Mouse (Mus musculus): Measurements from ENCODE around the gene Tcirg1. TPM values are rescaled to one million over a fixed set of nuclear protein-coding genes. Genes with fewer than 3 reads are reported as not detected.

The Tcirg1 gene
- polyA plus RNA-seq, 1 experiment from 2014 or later: 29.7 TPM

DNA sequence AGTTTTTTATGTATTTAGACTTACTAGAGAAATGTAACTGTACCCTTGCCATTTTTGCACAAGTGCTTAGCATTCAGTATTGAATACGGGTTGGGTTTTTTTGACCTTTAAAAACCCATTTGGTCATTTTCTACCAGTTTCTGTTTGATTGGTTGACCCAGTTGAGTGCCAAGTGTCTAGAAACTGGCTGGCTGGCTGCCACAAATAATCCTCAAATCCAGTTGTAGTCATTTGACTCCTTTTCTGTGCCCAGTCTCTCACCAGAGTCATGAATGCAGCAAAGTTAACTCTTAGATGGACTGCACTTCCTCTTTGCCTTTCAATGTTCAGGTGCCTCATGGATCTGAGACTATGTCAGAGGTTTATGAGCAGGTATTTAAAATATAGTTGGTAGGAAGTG is 53.0 kb downstream of the Tcirg1 start:
- DNase-seq: peak; percentile 35
- Histone ChIP-seq H3K4me2 (ENCODE audit: low read depth, low read length) (peak overlapping the region; percentile 99), H3K36me3 (replicated peaks; ENCODE audit: insufficient read depth, low read length) (peaks cover 2% of the 10 kb centered on the region; the same call in 1 of the 2 replicates), H3K4me1 (ENCODE audit: insufficient read depth) (peaks cover 43% of the 10 kb centered on the region), H3K9me3 (ENCODE audit: low read length) (no peaks in the 10 kb centered on the region), H3K27me3 (ENCODE audit: insufficient read depth, low read length) (no peaks in the 10 kb centered on the region), H3K9ac (replicated peaks) (no peak overlapping the region), H3K4me3 (ENCODE audit: low read depth, low read length) (peak overlapping the region; percentile 82), H3K27ac (ENCODE audit: low read depth) (0 out of 2 replicates have a peak overlapping the region, but pooled peaks have one; percentile 0)
- 73% methylated on average over 1 of the region's 1 CpGs for WGBS (ENCODE audit: insufficient replicate concordance)
- ATAC-seq: no peak
- TF ChIP-seq EP300 (IDR thresholded peaks at IDR 0.05; ENCODE audit: low read depth): no peak
- no peak for TF ChIP-seq CTCF (IDR thresholded peaks at IDR 0.05; ENCODE audit: low read depth)

DNA sequence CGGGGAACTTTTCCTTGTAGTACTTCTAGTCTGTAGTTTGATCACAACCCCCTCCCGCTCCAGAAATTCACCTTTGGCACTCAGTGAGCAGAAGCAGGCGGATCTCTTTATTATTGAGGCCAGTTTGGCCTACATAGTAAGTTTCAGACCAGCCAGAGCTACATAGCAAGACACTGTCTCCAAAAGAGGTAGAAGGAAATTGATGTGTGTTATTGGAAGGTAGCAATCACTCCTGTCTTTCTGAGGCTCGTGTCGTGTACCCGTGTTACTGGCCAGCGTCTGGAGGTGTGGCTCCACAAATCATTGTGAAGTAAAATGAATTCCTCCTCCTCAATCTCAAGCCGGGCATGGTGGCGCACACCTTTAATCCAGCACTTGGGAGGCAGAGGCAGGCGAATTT is 53.8 kb downstream of the Tcirg1 start:
- Histone ChIP-seq H3K4me3 (ENCODE audit: low read depth, low read length) (peak overlapping the region; percentile 82), H3K27ac (ENCODE audit: low read depth) (0 out of 2 replicates have a peak overlapping the region, but pooled peaks have one; percentile 99), H3K36me3 (replicated peaks; ENCODE audit: insufficient read depth, low read length) (peaks cover 2% of the 10 kb centered on the region; the same call in 1 of the 2 replicates), H3K27me3 (ENCODE audit: insufficient read depth, low read length) (no peaks in the 10 kb centered on the region), H3K4me1 (ENCODE audit: insufficient read depth) (peaks cover 41% of the 10 kb centered on the region), H3K9me3 (ENCODE audit: low read length) (no peaks in the 10 kb centered on the region), H3K4me2 (ENCODE audit: low read depth, low read length) (peak overlapping the region; percentile 99), H3K9ac (replicated peaks) (0 out of 2 replicates have a peak overlapping the region, but pooled peaks have one; percentile 27)
- no peak for DNase-seq
- no peak for ATAC-seq
- TF ChIP-seq EP300 (IDR thresholded peaks at IDR 0.05; ENCODE audit: low read depth): no peak
- no peak for TF ChIP-seq CTCF (IDR thresholded peaks at IDR 0.05; ENCODE audit: low read depth)
- 75% methylated on average over 10 of the region's 10 CpGs for WGBS (ENCODE audit: insufficient replicate concordance)

DNA sequence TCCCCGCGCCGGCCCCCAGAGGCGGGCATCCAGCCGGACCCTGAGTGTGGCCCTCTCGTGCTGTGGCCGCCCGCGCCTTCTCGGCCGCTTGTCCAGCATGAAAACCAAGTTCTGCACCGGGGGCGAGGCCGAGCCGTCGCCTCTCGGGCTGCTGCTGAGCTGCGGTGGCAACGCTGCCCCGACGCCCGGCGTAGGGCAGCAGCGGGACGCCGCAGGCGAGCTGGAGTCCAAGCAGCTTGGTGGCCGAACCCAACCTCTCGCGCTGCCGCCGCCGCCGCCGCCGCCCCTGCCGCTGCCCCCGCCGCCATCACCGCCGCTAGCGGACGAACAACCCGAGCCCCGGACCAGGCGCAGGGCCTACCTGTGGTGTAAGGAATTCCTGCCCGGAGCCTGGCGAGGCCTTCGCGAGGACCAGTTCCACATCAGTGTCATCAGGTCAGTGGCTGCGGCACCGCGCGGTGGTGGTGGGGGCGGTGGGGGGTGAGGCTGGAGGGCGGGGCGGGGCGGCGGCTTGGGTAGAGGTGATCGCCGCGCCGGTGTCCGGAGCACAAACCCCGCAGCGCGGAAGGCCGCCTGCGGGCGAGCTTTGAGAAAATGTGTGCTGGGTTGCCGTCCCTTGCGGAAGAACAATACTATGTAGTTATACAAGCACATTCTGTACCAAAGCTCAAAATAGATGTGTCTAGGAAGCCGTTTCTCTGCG is 54.8 kb downstream of the Tcirg1 start:
- Histone ChIP-seq H3K36me3 (replicated peaks; ENCODE audit: insufficient read depth, low read length) (peaks cover 2% of the 10 kb centered on the region; the same call in 1 of the 2 replicates), H3K9me3 (ENCODE audit: low read length) (no peaks in the 10 kb centered on the region), H3K27ac (ENCODE audit: low read depth) (peak overlapping the region; percentile 99), H3K4me2 (ENCODE audit: low read depth, low read length) (peak overlapping the region; percentile 99), H3K9ac (replicated peaks) (peak overlapping the region; percentile 95), H3K4me3 (ENCODE audit: low read depth, low read length) (peak overlapping the region; percentile 82), H3K27me3 (ENCODE audit: insufficient read depth, low read length) (no peaks in the 10 kb centered on the region), H3K4me1 (ENCODE audit: insufficient read depth) (peaks cover 45% of the 10 kb centered on the region)
- ATAC-seq (peak; percentile 19), DNase-seq (peak; percentile 69)
- TF ChIP-seq CTCF (IDR thresholded peaks at IDR 0.05; ENCODE audit: low read depth) (no peak), EP300 (IDR thresholded peaks at IDR 0.05; ENCODE audit: low read depth) (0 out of 2 replicates have a peak, but pooled peaks have one; percentile 10)
- under 1% methylated on average over 47 of the region's 74 CpGs for WGBS (ENCODE audit: insufficient replicate concordance)

DNA sequence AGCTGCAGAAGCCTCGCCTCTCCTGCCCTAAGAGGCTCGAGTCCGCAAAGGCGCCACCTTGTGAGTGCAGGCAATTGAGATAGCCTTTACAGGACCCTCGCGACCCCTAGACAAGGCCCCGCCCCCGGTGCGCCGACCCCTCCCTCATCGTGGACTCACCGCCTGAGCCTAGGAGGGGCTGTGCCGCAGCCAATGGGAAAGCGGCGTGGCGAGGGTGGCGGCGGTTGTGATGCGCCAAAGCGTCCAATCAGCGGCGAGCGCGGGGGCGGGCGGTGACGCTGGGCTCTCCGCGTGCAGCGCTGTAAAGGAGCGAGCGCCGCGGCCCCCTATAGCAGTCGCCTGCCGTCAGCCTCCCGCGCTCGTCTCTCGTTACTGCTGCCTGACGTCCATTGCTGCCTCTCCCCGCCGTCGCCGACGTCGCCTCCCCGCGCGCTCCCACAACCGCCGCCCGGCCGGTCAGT is 55.4 kb downstream of the Tcirg1 start, which contains the start of gene Chka:
Gene Chka, plus strand, starts transcription at position 272 of the 461 bp plus-strand sequence.
- no peaks in the 10 kb centered on the region for H3K27me3 ChIP-seq (ENCODE audit: insufficient read depth, low read length)
- H3K4me2 ChIP-seq (ENCODE audit: low read depth, low read length): peak within 1 kb of the TSS; percentile 99
- peak within 1 kb of the TSS; percentile 82 for H3K4me3 ChIP-seq (ENCODE audit: low read depth, low read length)
- TF ChIP-seq CTCF (IDR thresholded peaks at IDR 0.05; ENCODE audit: low read depth) (peak; percentile 39), EP300 (IDR thresholded peaks at IDR 0.05; ENCODE audit: low read depth) (peak; percentile 35; the same call in 1 of the 2 replicates)
- peak within 1 kb of the TSS; percentile 99 for H3K27ac ChIP-seq (ENCODE audit: low read depth)
- peak; percentile 88 for ATAC-seq
- under 1% methylated on average over 45 of the region's 54 CpGs for WGBS (ENCODE audit: insufficient replicate concordance)
- H3K9ac ChIP-seq (replicated peaks): peak within 1 kb of the TSS; percentile 95
- peak; percentile 96 for DNase-seq
- no peaks in the 10 kb centered on the region for H3K9me3 ChIP-seq (ENCODE audit: low read length)
- peaks cover 2% of the 10 kb centered on the region; the same call in 1 of the 2 replicates for H3K36me3 ChIP-seq (replicated peaks; ENCODE audit: insufficient read depth, low read length)
- peaks cover 46% of the 10 kb centered on the region for H3K4me1 ChIP-seq (ENCODE audit: insufficient read depth)

DNA sequence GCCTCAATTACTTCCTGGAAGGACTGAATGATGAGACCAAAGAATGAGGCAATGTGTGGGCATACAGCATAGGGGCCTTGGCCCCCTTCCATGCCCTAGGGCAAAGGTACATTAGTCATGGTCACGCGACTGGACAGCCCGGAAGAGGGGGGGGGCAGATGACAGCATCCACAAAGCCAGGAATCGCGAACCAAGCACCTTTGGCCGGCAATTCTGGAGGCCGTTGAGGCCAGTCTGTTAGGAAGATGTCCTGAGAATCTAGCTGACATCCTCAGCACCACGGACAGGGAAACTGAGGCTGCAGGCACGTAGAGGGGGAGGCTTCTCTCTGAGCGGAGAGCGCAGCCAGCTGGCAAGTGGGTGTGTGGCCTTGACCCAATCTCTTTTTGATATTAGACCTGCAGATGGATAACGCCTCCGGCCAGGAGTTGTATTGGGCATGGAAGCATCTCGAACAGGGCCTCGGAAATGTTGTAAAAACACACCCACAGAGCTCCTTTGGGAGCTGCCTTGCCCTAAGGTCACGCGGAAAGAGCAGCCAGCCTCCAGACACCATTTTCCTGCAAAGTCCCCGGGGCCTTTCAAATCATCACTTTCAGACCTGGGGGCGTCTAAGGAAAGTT is 56.0 kb downstream of the Tcirg1 start:
- no peak for TF ChIP-seq CTCF (IDR thresholded peaks at IDR 0.05; ENCODE audit: low read depth)
- peak; percentile 76 for TF ChIP-seq EP300 (IDR thresholded peaks at IDR 0.05; ENCODE audit: low read depth)
- Histone ChIP-seq H3K4me2 (ENCODE audit: low read depth, low read length) (peak overlapping the region; percentile 99), H3K36me3 (replicated peaks; ENCODE audit: insufficient read depth, low read length) (peaks cover 2% of the 10 kb centered on the region; the same call in 1 of the 2 replicates), H3K27me3 (ENCODE audit: insufficient read depth, low read length) (no peaks in the 10 kb centered on the region), H3K9me3 (ENCODE audit: low read length) (no peaks in the 10 kb centered on the region), H3K4me3 (ENCODE audit: low read depth, low read length) (peak overlapping the region; percentile 82), H3K4me1 (ENCODE audit: insufficient read depth) (peaks cover 49% of the 10 kb centered on the region), H3K27ac (ENCODE audit: low read depth) (peak overlapping the region; percentile 99), H3K9ac (replicated peaks) (peak overlapping the region; percentile 95)
- DNase-seq (peak; percentile 82), ATAC-seq (peak; percentile 62)
- WGBS (ENCODE audit: insufficient replicate concordance): 7% methylated on average over 19 of the region's 19 CpGs

DNA sequence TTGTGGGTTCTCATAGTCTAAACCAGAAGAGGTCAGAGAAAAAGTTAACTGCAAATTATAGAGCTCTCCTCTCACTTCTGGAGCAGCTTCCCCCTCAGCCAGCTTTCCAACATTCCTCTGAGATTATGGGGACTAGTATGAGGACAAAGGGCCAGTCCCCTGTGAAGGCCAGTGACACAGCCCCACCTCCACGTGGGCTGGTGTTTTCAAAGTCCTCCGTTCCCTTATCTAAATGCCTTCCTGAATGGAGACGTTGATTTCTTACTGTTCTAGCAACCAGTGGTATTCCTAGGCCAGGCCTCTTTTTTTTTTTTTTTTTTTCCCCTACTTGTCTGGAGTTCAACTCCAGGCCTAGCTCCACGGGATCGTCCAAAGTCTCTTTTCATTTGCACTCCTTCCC is 56.9 kb downstream of the Tcirg1 start:
- Histone ChIP-seq H3K9ac (replicated peaks) (0 out of 2 replicates have a peak overlapping the region, but pooled peaks have one; percentile 34), H3K4me2 (ENCODE audit: low read depth, low read length) (peak overlapping the region; percentile 32), H3K36me3 (replicated peaks; ENCODE audit: insufficient read depth, low read length) (no peaks in the 10 kb centered on the region; the same call in 1 of the 2 replicates), H3K27me3 (ENCODE audit: insufficient read depth, low read length) (no peaks in the 10 kb centered on the region), H3K9me3 (ENCODE audit: low read length) (no peaks in the 10 kb centered on the region), H3K4me3 (ENCODE audit: low read depth, low read length) (no peak overlapping the region), H3K27ac (ENCODE audit: low read depth) (peak overlapping the region; percentile 99), H3K4me1 (ENCODE audit: insufficient read depth) (peaks cover 46% of the 10 kb centered on the region)
- no peak for TF ChIP-seq EP300 (IDR thresholded peaks at IDR 0.05; ENCODE audit: low read depth)
- no peak for TF ChIP-seq CTCF (IDR thresholded peaks at IDR 0.05; ENCODE audit: low read depth)
- DNase-seq: no peak
- 39% methylated on average over 5 of the region's 5 CpGs for whole genome bisulfite sequencing (ENCODE audit: insufficient replicate concordance)
- ATAC-seq: no peak
